Mouse (Mus musculus): ENCODE measurements around the gene Hipk3.

DNA sequence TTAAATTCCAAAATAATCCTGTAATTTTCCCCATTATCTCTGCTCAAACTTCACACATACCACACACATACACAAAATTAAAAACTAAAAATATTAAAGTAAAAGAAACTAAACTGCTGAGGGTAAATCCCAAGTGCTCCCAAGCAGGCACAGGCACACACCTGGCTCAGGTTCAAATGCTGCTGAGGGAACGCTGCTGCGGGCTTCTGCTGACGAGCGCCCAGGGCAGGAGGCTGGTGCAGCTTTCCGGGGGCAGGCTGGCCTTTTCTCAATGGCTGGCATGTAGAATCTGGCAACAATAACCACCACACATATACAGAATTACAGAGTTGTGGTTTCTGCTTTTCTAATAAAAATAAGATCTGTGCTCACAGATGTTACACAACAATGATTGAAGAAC is 63.7 kb downstream of the Hipk3 start:
- TF ChIP-seq CTCF (IDR thresholded peaks at IDR 0.05; ENCODE audit: extremely low read depth, insufficient read depth, low read length) (no peak), POLR2A (IDR thresholded peaks at IDR 0.05; ENCODE audit: extremely low read depth, insufficient read depth, low read length) (no peak)

Data from cortical plate, adult 2 months (tissue).